Mouse (Mus musculus) neural tube, embryonic 12.5 days (tissue): Measurements from ENCODE around the gene Rad17. TPM values are rescaled to one million over a fixed set of nuclear protein-coding genes. Genes with fewer than 3 reads are reported as not detected.

Source experiments
- ATAC-seq: fragments of 200-750 bp; cut with Nextera tagmentation; 2 replicates; pipeline ENCODE4 v1.8.0; 2017; ENCODE audit warnings: low read depth, mild to moderate bottlenecking, moderate TSS enrichment, moderate library complexity; ENCODE audit not compliant: low FRiP score
- H3K27ac ChIP-seq: fragments of 300-500 bp; sonication (generic); 2 replicates; pipeline ENCODE4 v1.5.1; 2016
- H3K27me3 ChIP-seq: fragments of 300-500 bp; sonication (generic); replicated peaks from 2 replicates; pipeline ENCODE4 v1.6.1; 2016; ENCODE audit warnings: mild to moderate bottlenecking
- H3K36me3 ChIP-seq: fragments of 300-500 bp; sonication (generic); 2 replicates; pipeline ENCODE4 v1.6.1; 2016; ENCODE audit warnings: mild to moderate bottlenecking
- H3K4me1 ChIP-seq: fragments of 300-500 bp; sonication (generic); 2 replicates; pipeline ENCODE4 v1.6.1; 2016
- H3K4me2 ChIP-seq: fragments of 300-500 bp; sonication (generic); replicated peaks from 2 replicates; pipeline ENCODE4 v1.6.1; 2016; ENCODE audit warnings: mild to moderate bottlenecking
- H3K4me3 ChIP-seq: fragments of 300-500 bp; sonication (generic); 2 replicates; pipeline ENCODE4 v1.5.1; 2016
- H3K9ac ChIP-seq: fragments of 300-500 bp; sonication (generic); 2 replicates; pipeline ENCODE4 v1.6.1; 2016; ENCODE audit warnings: mild to moderate bottlenecking
- H3K9me3 ChIP-seq: fragments of 300-500 bp; sonication (generic); 2 replicates; pipeline ENCODE4 v1.6.1; 2016; ENCODE audit warnings: mild to moderate bottlenecking
- WGBS: fragments of 180-500 bp; shearing (Covaris S2); methylation state at CpG from one replicate; pipeline ENCODE4 v1.1.7; 2016; 5-methylcytosine and 5-hydroxymethylcytosine counted together
- polyA plus RNA-seq: library from polyadenylated mRNA; unstranded; fragments of >200 nt; fragmentation: Nextera tagmentation; extraction: Ambion mirVana; gene quantifications from 2 replicates; pipeline ENCODE4 v1.2.1, GENCODE M21; 2016

Gene Rad17
- 20.9 and 24.0 TPM in 2 replicates for polyA plus RNA-seq

- Histone ChIP-seq H3K9me3 (no peaks in the 10 kb centered on the region), H3K4me1 (peaks cover 10% of the 10 kb centered on the region), H3K36me3 (peaks cover 10% of the 10 kb centered on the region; the same call in 1 of the 2 replicates), H3K4me2 (peak within 1 kb of the TSS; percentile 74), H3K27me3 (no peaks in the 10 kb centered on the region), H3K4me3 (peak within 1 kb of the TSS; percentile 92), H3K27ac (peak within 1 kb of the TSS; percentile 90), H3K9ac (peak within 1 kb of the TSS; percentile 87)
- under 1% methylated on average over 73 of the region's 73 CpGs for WGBS
- ATAC-seq = peak; percentile 99
Measured at GRCm38 (mm10) chr13:100650550-100651438, at the start of gene Rad17, which contains the start of gene Ak6. Rad17 (minus strand) TSS chr13:100651051. Ak6 (plus strand) TSS chr13:100650979.

DNA sequence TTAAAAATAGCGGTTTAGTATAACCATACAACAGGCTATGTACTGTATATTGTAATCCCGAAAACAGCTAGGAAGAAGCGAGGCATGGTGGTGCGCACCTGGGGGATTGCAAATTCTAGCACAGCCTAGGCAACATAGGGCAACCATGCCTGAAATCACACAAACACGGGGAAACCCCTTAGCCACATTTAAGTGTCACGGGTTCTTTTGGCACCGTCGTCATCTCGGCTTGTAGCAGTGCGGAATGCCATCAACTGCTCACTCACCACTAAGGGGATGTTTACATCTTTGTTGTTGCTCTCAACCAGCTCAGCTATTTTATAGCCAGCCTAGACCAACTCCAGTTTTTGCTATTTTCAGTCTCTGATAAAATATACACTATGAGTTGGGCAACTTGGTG lies 48.0 kb upstream of the Rad17 start:
- H3K4me2 ChIP-seq = no peak overlapping the region
- peaks cover 56% of the 10 kb centered on the region for H3K36me3 ChIP-seq
- no peaks in the 10 kb centered on the region for H3K27me3 ChIP-seq
- H3K4me3 ChIP-seq = no peak overlapping the region
- H3K9ac ChIP-seq = no peak overlapping the region
- H3K27ac ChIP-seq = no peak overlapping the region
- ATAC-seq = no peak
- no peaks in the 10 kb centered on the region for H3K4me1 ChIP-seq
- H3K9me3 ChIP-seq = no peaks in the 10 kb centered on the region
- WGBS = 95% methylated on average over 10 of the region's 10 CpGs

- 98% methylated on average over 3 of the region's 3 CpGs for WGBS
Measured at GRCm38 (mm10) chr13:100697541-100697940, 46.7 kb upstream of the Rad17 start.

DNA sequence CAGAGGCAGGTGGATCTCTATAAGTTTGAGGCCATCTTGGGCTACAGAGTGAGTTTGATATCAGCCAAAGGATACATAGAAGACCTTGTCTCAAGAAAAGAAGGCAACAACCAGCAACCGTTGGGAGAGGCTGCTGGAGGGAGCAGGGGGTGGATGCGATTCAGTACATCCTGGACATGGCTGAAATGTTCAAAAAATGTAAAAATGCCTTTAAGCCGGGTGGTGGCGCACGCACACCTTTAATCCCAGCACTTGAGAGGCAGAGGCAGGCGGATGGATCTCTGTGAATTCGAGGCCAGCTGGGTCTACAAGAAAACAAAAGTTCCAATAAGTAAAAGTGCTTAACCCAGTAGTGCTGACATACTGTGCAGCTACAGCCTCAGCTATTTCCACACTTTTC lies 36.7 kb upstream of the Rad17 start:
- Histone ChIP-seq H3K4me2 (no peak overlapping the region), H3K27ac (no peak overlapping the region), H3K27me3 (no peaks in the 10 kb centered on the region), H3K9ac (no peak overlapping the region), H3K4me1 (no peaks in the 10 kb centered on the region), H3K36me3 (no peaks in the 10 kb centered on the region), H3K9me3 (no peaks in the 10 kb centered on the region), H3K4me3 (no peak overlapping the region)
- WGBS = 72% methylated on average over 7 of the region's 7 CpGs
- no peak for ATAC-seq

More at GRCm38 (mm10) chr13:100697541-100697940, 46.7 kb upstream of the Rad17 start:
- Histone ChIP-seq H3K27me3 (no peaks in the 10 kb centered on the region), H3K9ac (no peak overlapping the region), H3K4me1 (no peaks in the 10 kb centered on the region), H3K4me3 (no peak overlapping the region), H3K36me3 (peaks cover 45% of the 10 kb centered on the region), H3K9me3 (no peaks in the 10 kb centered on the region), H3K4me2 (no peak overlapping the region), H3K27ac (no peak overlapping the region)
- ATAC-seq = no peak

- no peaks in the 10 kb centered on the region for H3K4me1 ChIP-seq
- no peak overlapping the region for H3K4me2 ChIP-seq
- 68% methylated on average over 2 of the region's 2 CpGs for WGBS
- H3K36me3 ChIP-seq = no peaks in the 10 kb centered on the region
- H3K27me3 ChIP-seq = no peaks in the 10 kb centered on the region
- H3K27ac ChIP-seq = no peak overlapping the region
- no peak for ATAC-seq
- no peaks in the 10 kb centered on the region for H3K9me3 ChIP-seq
- H3K4me3 ChIP-seq = no peak overlapping the region
- no peak overlapping the region for H3K9ac ChIP-seq
Measured at GRCm38 (mm10) chr13:100684355-100684754, 33.5 kb upstream of the Rad17 start.

DNA sequence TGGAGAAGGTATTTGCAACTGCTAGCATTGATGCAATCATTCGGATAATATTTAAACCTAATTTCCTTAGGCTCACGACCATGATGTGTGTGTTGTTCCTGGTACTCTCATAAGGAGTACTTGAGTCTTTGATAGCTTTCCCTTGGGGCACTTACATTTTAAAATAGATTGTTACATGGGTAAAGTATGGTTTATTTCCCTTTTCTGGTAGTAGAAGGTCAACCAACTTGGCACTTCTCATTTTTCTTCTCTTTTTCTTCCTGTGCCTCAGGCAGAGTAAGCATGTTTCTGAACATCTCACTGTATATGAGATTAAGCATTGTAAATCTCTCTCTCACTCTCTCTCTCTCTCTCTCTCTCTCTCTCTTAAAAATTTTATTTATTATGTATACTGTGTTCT lies 32.0 kb upstream of the Rad17 start:
- H3K9me3 ChIP-seq = no peaks in the 10 kb centered on the region
- H3K27me3 ChIP-seq = no peaks in the 10 kb centered on the region
- H3K4me2 ChIP-seq = no peak overlapping the region
- WGBS = 83% methylated on average over 2 of the region's 2 CpGs
- no peak overlapping the region for H3K27ac ChIP-seq
- H3K4me1 ChIP-seq = no peaks in the 10 kb centered on the region
- ATAC-seq = no peak
- H3K9ac ChIP-seq = no peak overlapping the region
- H3K4me3 ChIP-seq = no peak overlapping the region
- no peaks in the 10 kb centered on the region for H3K36me3 ChIP-seq

DNA sequence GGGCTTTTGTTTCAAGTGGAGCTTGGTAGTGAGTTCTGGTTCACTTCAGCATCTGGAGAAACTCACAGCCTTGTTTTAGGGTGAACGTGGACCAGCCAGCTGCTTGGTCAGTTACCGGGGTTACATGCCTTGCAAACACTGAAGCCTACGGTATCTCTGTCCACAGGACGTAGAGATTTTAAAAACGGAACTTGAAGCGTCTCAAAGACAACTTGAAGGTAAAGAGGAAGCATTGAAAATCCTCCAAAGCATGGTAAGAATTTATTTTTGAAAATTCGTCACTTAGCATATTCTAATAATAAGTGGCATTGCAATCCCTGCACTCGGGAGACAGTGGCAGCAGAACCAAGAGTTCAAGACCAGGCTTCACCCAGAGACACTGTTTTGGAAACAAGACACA lies 30.8 kb upstream of the Rad17 start:
- Histone ChIP-seq H3K9me3 (no peaks in the 10 kb centered on the region), H3K27me3 (no peaks in the 10 kb centered on the region), H3K27ac (no peak overlapping the region), H3K36me3 (no peaks in the 10 kb centered on the region), H3K9ac (no peak overlapping the region), H3K4me2 (no peak overlapping the region), H3K4me1 (no peaks in the 10 kb centered on the region), H3K4me3 (no peak overlapping the region)
- no peak for ATAC-seq
- WGBS = 87% methylated on average over 8 of the region's 8 CpGs

DNA sequence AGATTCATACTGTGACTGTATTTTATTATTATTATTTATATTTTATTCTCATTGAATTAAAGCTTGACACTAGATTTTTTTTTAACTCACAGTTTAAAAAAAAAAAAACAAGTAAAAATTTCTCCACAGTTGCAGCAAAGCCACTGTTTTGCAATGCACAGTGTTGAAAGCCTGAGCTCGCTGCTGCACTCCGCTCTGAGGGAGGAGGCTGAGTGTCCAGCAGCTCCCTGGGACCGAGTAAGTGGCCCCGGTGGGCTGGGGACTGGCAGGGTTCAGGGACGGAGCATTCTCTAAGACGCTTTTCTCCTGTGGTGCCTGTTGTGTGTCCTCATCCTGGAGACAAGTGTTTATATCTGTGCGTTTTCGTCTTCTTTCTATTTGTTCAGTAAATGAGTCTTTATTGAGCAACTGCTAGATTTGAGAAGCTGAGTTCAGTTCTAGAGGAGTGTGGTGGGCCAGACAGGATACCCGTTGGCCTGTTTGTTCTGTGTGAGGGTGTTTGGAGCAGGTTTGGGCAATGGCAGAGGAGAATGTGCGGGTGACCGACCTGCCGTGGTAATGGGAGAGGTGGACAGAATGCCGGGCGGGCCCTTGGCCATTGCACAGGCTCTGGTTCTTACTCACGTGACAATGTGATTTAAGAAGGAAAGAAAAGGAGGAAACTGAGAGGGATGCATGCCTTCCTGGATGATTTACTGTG lies 25.2 kb upstream of the Rad17 start:
- no peak overlapping the region for H3K4me3 ChIP-seq
- H3K27me3 ChIP-seq = no peaks in the 10 kb centered on the region
- WGBS = 91% methylated on average over 15 of the region's 15 CpGs
- H3K36me3 ChIP-seq = no peaks in the 10 kb centered on the region
- no peak overlapping the region for H3K9ac ChIP-seq
- H3K4me2 ChIP-seq = no peak overlapping the region
- no peak overlapping the region for H3K27ac ChIP-seq
- no peaks in the 10 kb centered on the region for H3K4me1 ChIP-seq
- H3K9me3 ChIP-seq = no peaks in the 10 kb centered on the region
- no peak for ATAC-seq

DNA sequence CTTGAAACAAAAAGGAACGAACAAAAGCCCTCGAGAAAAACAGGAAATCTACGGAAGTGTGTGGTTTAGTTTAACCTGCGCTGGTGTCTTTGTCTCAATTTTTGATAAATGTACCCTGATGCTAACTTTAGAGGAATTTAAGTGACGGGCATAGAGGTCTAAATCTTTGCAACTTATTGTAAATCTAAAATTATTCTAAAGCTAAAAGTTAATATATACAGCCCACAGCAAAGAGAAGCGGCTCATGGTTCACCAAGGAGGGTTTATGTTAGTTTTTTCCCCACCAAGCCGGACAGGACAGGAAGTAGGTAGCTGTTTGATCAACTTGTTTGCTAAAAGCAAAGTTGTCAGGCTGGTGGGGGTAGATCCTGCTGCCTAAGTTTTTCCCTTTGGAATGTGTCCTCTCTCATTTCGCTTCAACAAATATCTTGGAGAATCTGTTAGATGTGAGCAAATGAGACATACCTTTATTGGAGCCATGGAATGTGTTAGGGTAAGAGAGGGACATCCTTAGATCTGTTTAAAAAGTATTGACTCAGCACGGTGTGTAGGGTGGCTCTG lies 19.4 kb upstream of the Rad17 start:
- 60% methylated on average over 9 of the region's 9 CpGs for WGBS
- no peak overlapping the region for H3K27ac ChIP-seq

GRCm38 (mm10) chr13:100669291-100670022 lies 18.6 kb upstream of the Rad17 start, which contains the start of gene Ccdc125:
Ccdc125 (plus strand) TSS chr13:100669717.
- WGBS = 1% methylated on average over 44 of the region's 44 CpGs

More for the DNA sequence above, 19.4 kb upstream of the Rad17 start:
- peak overlapping the region; percentile 91 for H3K4me2 ChIP-seq
- no peak for ATAC-seq
- peak overlapping the region; percentile 66; the same call in 1 of the 2 replicates for H3K9ac ChIP-seq
- no peaks in the 10 kb centered on the region for H3K9me3 ChIP-seq
- H3K27me3 ChIP-seq = peaks cover 4% of the 10 kb centered on the region; the same call in 1 of the 2 replicates
- H3K4me1 ChIP-seq = no peaks in the 10 kb centered on the region
- peak overlapping the region; percentile 49; the same call in 1 of the 2 replicates for H3K4me3 ChIP-seq
- peaks cover 15% of the 10 kb centered on the region for H3K36me3 ChIP-seq

GRCm38 (mm10) chr13:100659864-100660456 lies 9.1 kb upstream of the Rad17 start:
- Histone ChIP-seq H3K4me1 (no peaks in the 10 kb centered on the region), H3K36me3 (peaks cover 9% of the 10 kb centered on the region; the same call in 1 of the 2 replicates), H3K9me3 (no peaks in the 10 kb centered on the region), H3K27me3 (no peaks in the 10 kb centered on the region), H3K4me3 (no peak overlapping the region), H3K4me2 (no peak overlapping the region), H3K9ac (no peak overlapping the region), H3K27ac (no peak overlapping the region)
- ATAC-seq = peak; percentile 33; the same call in 1 of the 2 replicates
- 39% methylated on average over 4 of the region's 4 CpGs for WGBS

More at GRCm38 (mm10) chr13:100669291-100670022, 18.6 kb upstream of the Rad17 start, which contains the start of gene Ccdc125:
- H3K9ac ChIP-seq = peak within 1 kb of the TSS; percentile 66
- H3K27me3 ChIP-seq = peaks cover 4% of the 10 kb centered on the region; the same call in 1 of the 2 replicates
- peak within 1 kb of the TSS; percentile 49 for H3K4me3 ChIP-seq
- H3K27ac ChIP-seq = no peak within 1 kb of the TSS
- ATAC-seq = peak; percentile 68
- H3K36me3 ChIP-seq = peaks cover 15% of the 10 kb centered on the region
- no peaks in the 10 kb centered on the region for H3K4me1 ChIP-seq
- peak within 1 kb of the TSS; percentile 91 for H3K4me2 ChIP-seq
- H3K9me3 ChIP-seq = no peaks in the 10 kb centered on the region
